Mouse (Mus musculus) midbrain, embryonic 15.5 days (tissue): ENCODE data around the gene Spon2. TPM values are rescaled to one million over a fixed set of nuclear protein-coding genes. Genes with fewer than 3 reads are reported as not detected.

ENCODE experiments used
- polyA plus RNA-seq: library from polyadenylated mRNA; unstranded; fragments of >200 nt; fragmentation: Nextera tagmentation; extraction: Ambion mirVana; gene quantifications from 2 replicates; pipeline ENCODE4 v1.2.1, GENCODE M21; 2015

Gene Spon2
- polyA plus RNA-seq, 1 experiment from 2014 or later = 4.1 TPM

Other genes starting within 250 kb of the Spon2 start
- 758 and 760 TPM in 2 replicates for gene Ywhah, start 199.6 kb downstream of the Spon2 start, polyA plus RNA-seq
- 0.06 and 0.10 TPM in 2 replicates for gene Slc5a1, start 114.2 kb downstream of the Spon2 start, polyA plus RNA-seq
- gene Ctbp1, start 56.5 kb upstream of the Spon2 start, polyA plus RNA-seq = 545 and 591 TPM in 2 replicates
- 138 and 139 TPM in 2 replicates for gene Maea, start 117.1 kb upstream of the Spon2 start, polyA plus RNA-seq
- gene Uvssa, start 160.1 kb upstream of the Spon2 start, polyA plus RNA-seq = 9.0 and 9.7 TPM in 2 replicates
- gene Nkx1-1, start 215.5 kb upstream of the Spon2 start, polyA plus RNA-seq = 0.33 TPM in 1 of 2 replicates, not detected in the other